In the genomic region with DNA sequence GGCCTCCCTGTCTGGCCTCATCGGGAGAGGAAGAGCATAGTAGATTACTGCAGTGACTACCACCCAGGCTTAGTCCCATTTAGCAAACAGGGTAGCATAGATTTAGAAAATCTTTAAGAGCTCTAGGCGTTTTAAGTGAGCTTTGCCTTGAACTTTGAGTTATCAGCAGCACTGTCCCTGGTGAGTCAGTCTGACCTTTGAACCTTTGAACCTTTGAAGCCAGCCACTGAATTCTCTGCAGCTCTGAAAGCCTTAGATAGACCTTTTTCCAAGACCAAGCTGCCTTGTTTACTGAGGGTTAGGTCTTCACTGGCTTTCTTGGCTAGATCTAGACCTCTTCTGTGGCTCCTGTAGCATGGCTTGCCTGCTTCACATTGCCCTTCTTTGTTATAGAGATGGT, we compare ENCODE assay signal across 41 mouse cellular contexts. TPM values are rescaled to one million over a fixed set of nuclear protein-coding genes. Genes with fewer than 3 reads are reported as not detected.
DNase-seq lines count a peak whose midpoint lies in the region; ATAC-seq lines count a peak whose summit lies in the region.
"Had no signal": no experiment of that assay in that cellular context is flagged by ENCODE, and none has a peak within 500 bp of the region (broad histone marks: within the 10 kb centered on the region; RNA-seq: fewer than 3 reads in every experiment).

No protein-coding gene starts in this region.

- H3K4me2 ChIP-seq in kidney, embryonic 14.5 days (replicated peaks; ENCODE audit: low read depth, low read length): no peak overlapping the region
- H3K4me2 ChIP-seq in midbrain, embryonic 11.5 days: no peak overlapping the region
- no peak overlapping the region for H3K4me2 ChIP-seq in midbrain, embryonic 13.5 days (replicated peaks)
- H3K4me2 ChIP-seq: embryonic facial prominence, embryonic 13.5 days; forebrain, embryonic 15.5 days; heart, embryonic 12.5 days; hindbrain, embryonic 13.5 days; liver, embryonic 12.5 days had no signal

- no peaks in the 10 kb centered on the region for H3K27me3 ChIP-seq in kidney, embryonic 14.5 days (ENCODE audit: control insufficient read depth, insufficient read depth, low read length)
- no peaks in the 10 kb centered on the region for H3K27me3 ChIP-seq in midbrain, embryonic 11.5 days (ENCODE audit: control insufficient read depth, insufficient read depth, low read length)
- H3K27me3 ChIP-seq in midbrain, embryonic 13.5 days: no peaks in the 10 kb centered on the region
- H3K27me3 ChIP-seq: embryonic facial prominence, embryonic 13.5 days; forebrain, embryonic 15.5 days; heart, embryonic 12.5 days; hindbrain, embryonic 13.5 days; liver, embryonic 12.5 days; Patski had no signal

- H3K4me1 ChIP-seq in kidney, embryonic 14.5 days (ENCODE audit: control insufficient read depth, insufficient read depth, low read length): no peaks in the 10 kb centered on the region
- no peaks in the 10 kb centered on the region for H3K4me1 ChIP-seq in midbrain, embryonic 11.5 days (ENCODE audit: control insufficient read depth, insufficient read depth, low read length)
- H3K4me1 ChIP-seq in midbrain, embryonic 13.5 days (replicated peaks): no peaks in the 10 kb centered on the region
- H3K4me1 ChIP-seq: embryonic facial prominence, embryonic 13.5 days; forebrain, embryonic 10.5 days; forebrain, embryonic 15.5 days; heart, embryonic 12.5 days; hindbrain, embryonic 13.5 days; liver, embryonic 12.5 days had no signal

- 58% methylated on average over 2 of the region's 2 CpGs for WGBS in kidney, embryonic 14.5 days
- WGBS in midbrain, embryonic 11.5 days: 74% methylated on average over 2 of the region's 2 CpGs
- 69% methylated on average over 2 of the region's 2 CpGs for WGBS in midbrain, embryonic 13.5 days

- no peaks in the 10 kb centered on the region for H3K36me3 ChIP-seq in kidney, embryonic 14.5 days (ENCODE audit: control insufficient read depth, insufficient read depth, low read length)
- H3K36me3 ChIP-seq in midbrain, embryonic 11.5 days (ENCODE audit: control insufficient read depth, insufficient read depth, low read length): no peaks in the 10 kb centered on the region
- no peaks in the 10 kb centered on the region for H3K36me3 ChIP-seq in midbrain, embryonic 13.5 days
- H3K36me3 ChIP-seq: embryonic facial prominence, embryonic 13.5 days; forebrain, embryonic 10.5 days; forebrain, embryonic 15.5 days; heart, embryonic 12.5 days; hindbrain, embryonic 13.5 days; liver, embryonic 12.5 days had no signal

- ATAC-seq in kidney, embryonic 14.5 days (ENCODE audit: low FRiP score, low TSS enrichment): no peak
- no peak for ATAC-seq in midbrain, embryonic 11.5 days (ENCODE audit: low FRiP score)
- ATAC-seq in midbrain, embryonic 13.5 days: no peak
- no peak for ATAC-seq in megakaryocyte-erythroid progenitor cell, adult 5-6 weeks (replicated peaks; ENCODE audit: low FRiP score, low TSS enrichment, poor library complexity, severe bottlenecking)
- ATAC-seq: forebrain, embryonic 15.5 days; liver, embryonic 12.5 days; lung, postnatal 0 days; midbrain, embryonic 16.5 days; Patski had no signal

- H3K9me3 ChIP-seq in kidney, embryonic 14.5 days (ENCODE audit: control insufficient read depth, low read length): no peaks in the 10 kb centered on the region
- H3K9me3 ChIP-seq in midbrain, embryonic 11.5 days (ENCODE audit: control insufficient read depth, low read length): no peaks in the 10 kb centered on the region
- H3K9me3 ChIP-seq in midbrain, embryonic 13.5 days: no peaks in the 10 kb centered on the region
- H3K9me3 ChIP-seq: embryonic facial prominence, embryonic 13.5 days; forebrain, embryonic 10.5 days; forebrain, embryonic 15.5 days; heart, embryonic 12.5 days; hindbrain, embryonic 13.5 days had no signal

- no peak overlapping the region for H3K4me3 ChIP-seq in kidney, embryonic 14.5 days (ENCODE audit: low read length)
- no peak overlapping the region for H3K4me3 ChIP-seq in midbrain, embryonic 11.5 days (ENCODE audit: low read depth, low read length)
- H3K4me3 ChIP-seq in midbrain, embryonic 13.5 days (replicated peaks): no peak overlapping the region
- H3K4me3 ChIP-seq: embryonic facial prominence, embryonic 13.5 days; forebrain, embryonic 10.5 days; forebrain, embryonic 15.5 days; heart, embryonic 12.5 days; hindbrain, embryonic 13.5 days; liver, embryonic 12.5 days had no signal

- H3K27ac ChIP-seq in kidney, embryonic 14.5 days (ENCODE audit: low read depth, low read length): no peak overlapping the region
- H3K27ac ChIP-seq in midbrain, embryonic 11.5 days (ENCODE audit: low read depth, low read length): no peak overlapping the region
- no peak overlapping the region for H3K27ac ChIP-seq in midbrain, embryonic 13.5 days
- H3K27ac ChIP-seq: embryonic facial prominence, embryonic 13.5 days; forebrain, embryonic 10.5 days; forebrain, embryonic 15.5 days; hindbrain, embryonic 13.5 days; liver, embryonic 12.5 days; stomach, postnatal 0 days had no signal

- DNase-seq in adrenal gland, adult 2 months: peak; percentile 52
- DNase-seq in adrenal gland, postnatal 25 days: no peak
- DNase-seq in kidney, adult 8-10 months: peak; percentile 48 to 58
- DNase-seq in midbrain, embryonic 11.5 days (ENCODE audit: low spot score, missing footprints): peak; percentile 56
- DNase-seq: cerebellum, adult 11-12 months; cerebellum, postnatal 10 days; gastrocnemius, postnatal 25 days; heart, adult 18-20 months; heart, postnatal 4 days; lung, adult 18-20 months; lung, postnatal 4 days; right cerebral cortex, postnatal 25 days; thymus, adult 18-20 months; thymus, postnatal 36 days had no signal

- no peak overlapping the region for H3K9ac ChIP-seq in kidney, embryonic 14.5 days (ENCODE audit: low read depth, low read length)
- H3K9ac ChIP-seq in midbrain, embryonic 11.5 days (ENCODE audit: low read length): no peak overlapping the region
- no peak overlapping the region for H3K9ac ChIP-seq in midbrain, embryonic 13.5 days (replicated peaks)
- H3K9ac ChIP-seq: embryonic facial prominence, embryonic 13.5 days; forebrain, embryonic 15.5 days; heart, embryonic 12.5 days; hindbrain, embryonic 13.5 days; liver, embryonic 12.5 days had no signal

RNA-seq across cellular contexts. Expression of a gene that starts 45.8 kb away (rescaled TPM):
- 10 to 100 TPM; 75.1 to 88.5 TPM for total RNA-seq in adrenal gland, adult 2 months (2021)
- polyA plus RNA-seq in adrenal gland, adult 2 months (2012; rRNA removed): 36.0 and 36.8 TPM in 2 replicates
- total RNA-seq in adrenal gland, postnatal 25 days (2021): 47.5 and 61.7 TPM in 2 replicates
- 0.73 and 0.91 TPM in 2 replicates for polyA plus RNA-seq in kidney, embryonic 14.5 days (2014; fragmentation: Nextera tagmentation; extraction: Ambion mirVana)
- 0.11 TPM in 1 of 2 replicates, not detected in the other for polyA plus RNA-seq in midbrain, embryonic 11.5 days (2014; fragmentation: Nextera tagmentation; extraction: Ambion mirVana)
- 0.22 and 0.24 TPM in 2 replicates for polyA plus RNA-seq in midbrain, embryonic 13.5 days (2015; fragmentation: Nextera tagmentation; extraction: Ambion mirVana)
- 1.2 TPM in 1 of 2 replicates, not detected in the other for total RNA-seq in megakaryocyte-erythroid progenitor cell, adult 5-6 weeks (2014; fragmentation: Nextera tagmentation)
- total RNA-seq in megakaryocyte-erythroid progenitor cell, adult 5-6 weeks (2017): 0.61 and 1.3 TPM in 2 replicates
- total RNA-seq: MEL had no signal

RNA-seq across cellular contexts. Expression of a gene that starts 46.2 kb away (rescaled TPM):
- total RNA-seq in adrenal gland, adult 2 months (2021): not detected
- polyA plus RNA-seq in adrenal gland, adult 2 months (2012; rRNA removed): not detected in 2 replicates
- not detected in 2 replicates for total RNA-seq in adrenal gland, postnatal 25 days (2021)
- polyA plus RNA-seq in kidney, embryonic 14.5 days (2014; fragmentation: Nextera tagmentation; extraction: Ambion mirVana): not detected in 2 replicates
- not detected in 2 replicates for polyA plus RNA-seq in midbrain, embryonic 11.5 days (2014; fragmentation: Nextera tagmentation; extraction: Ambion mirVana)
- polyA plus RNA-seq in midbrain, embryonic 13.5 days (2015; fragmentation: Nextera tagmentation; extraction: Ambion mirVana): not detected in 2 replicates
- not detected in 2 replicates for total RNA-seq in megakaryocyte-erythroid progenitor cell, adult 5-6 weeks (2014; fragmentation: Nextera tagmentation)
- not detected in 2 replicates for total RNA-seq in megakaryocyte-erythroid progenitor cell, adult 5-6 weeks (2017)
- total RNA-seq: common myeloid progenitor, adult 5-6 weeks; gastrocnemius, adult 18-20 months; gastrocnemius, postnatal 25 days; heart, adult 18-20 months; heart, postnatal 4 days; layer of hippocampus, adult 18-20 months; layer of hippocampus, postnatal 10 days; left cerebral cortex, adult 18-20 months; left cerebral cortex, postnatal 14 days; MEL; neutrophil, adult 5-6 weeks had no signal
- polyA plus RNA-seq: embryonic facial prominence, embryonic 13.5 days; forebrain, embryonic 10.5 days; frontal cortex, adult 2 months; heart, embryonic 12.5 days; heart, postnatal 0 days; hindbrain, embryonic 13.5 days; kidney, embryonic 16.5 days; limb, embryonic 11.5 days; liver, embryonic 12.5 days; lung, postnatal 0 days; midbrain, embryonic 16.5 days; neural tube, embryonic 11.5 days; spleen, adult 2 months; stomach, postnatal 0 days had no signal

Comparison
In these comparisons a context has a peak if more than half of its experiments do, and no peak if none do; other contexts are left out.
1. RNA of a gene that starts 45.8 kb away (polyA plus RNA-seq): 36.0 to 36.8 TPM in adrenal gland, adult 2 months; 0.73 to 0.91 TPM in kidney, embryonic 14.5 days, 0.22 to 0.24 TPM in midbrain, embryonic 13.5 days and 0.11 TPM in midbrain, embryonic 11.5 days; every median in the first group is over 10 times any median in the second.